Mouse (Mus musculus) R1 (cell line): ENCODE results near the gene Cenpa.
"Not testable (repeated sequence)": the region's sequence is repeated elsewhere in the genome, so short reads cannot be mapped to it uniquely, and the experiment has no call there.

Experiments used
- DNase-seq: peaks from one replicate; pipeline ENCODE4 v3.0.0-alpha.2; 2018; ENCODE audit warnings: low read depth, low spot score

Cenpa gene

GRCm38 (mm10) chr5:30646036-30646435 lies 20.5 kb upstream of the Cenpa start:
- no peak for DNase-seq

GRCm38 (mm10) chr5:30647396-30647795 lies 19.2 kb upstream of the Cenpa start:
- no peak for DNase-seq

DNA sequence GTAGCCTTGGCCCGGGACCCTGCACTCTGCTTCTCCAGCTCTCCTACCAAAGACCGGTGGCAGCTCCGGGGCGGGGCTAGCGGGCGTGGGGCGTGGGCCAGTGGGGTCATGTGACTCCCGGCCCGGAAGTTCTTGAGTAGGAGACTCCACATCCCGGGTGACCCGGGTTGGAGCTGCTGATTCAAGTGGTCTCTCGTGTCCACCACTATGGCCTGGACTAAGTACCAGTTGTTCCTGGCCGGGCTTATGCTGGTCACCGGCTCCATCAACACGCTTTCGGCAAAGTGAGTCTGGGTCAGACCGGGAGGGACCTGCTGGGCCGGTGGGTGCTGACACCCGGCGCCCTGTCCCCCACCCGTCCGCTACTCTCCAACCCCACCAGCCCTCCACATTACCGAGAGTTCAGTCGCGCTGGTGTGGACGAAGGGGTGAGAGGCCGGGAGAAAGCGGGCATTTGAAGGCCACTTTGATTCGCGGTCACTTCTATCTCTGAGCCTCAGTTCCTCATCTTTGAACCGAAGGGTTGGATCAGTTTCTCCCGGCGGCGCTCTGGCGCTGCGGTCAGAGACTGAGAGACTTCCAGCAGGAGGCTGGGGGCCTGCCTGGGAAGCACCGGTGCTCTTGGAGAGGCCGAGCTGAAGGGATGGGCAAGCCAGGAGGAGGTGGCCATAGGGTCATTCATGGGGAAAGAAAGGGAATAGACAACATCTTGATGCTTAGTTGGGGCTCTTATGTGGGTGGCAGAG lies 18.6 kb upstream of the Cenpa start, which contains the start of gene Slc35f6:
TSS of gene Slc35f6 (plus strand) at position 119 of the 746 bp plus-strand sequence.
- peak; percentile 83 for DNase-seq

DNA sequence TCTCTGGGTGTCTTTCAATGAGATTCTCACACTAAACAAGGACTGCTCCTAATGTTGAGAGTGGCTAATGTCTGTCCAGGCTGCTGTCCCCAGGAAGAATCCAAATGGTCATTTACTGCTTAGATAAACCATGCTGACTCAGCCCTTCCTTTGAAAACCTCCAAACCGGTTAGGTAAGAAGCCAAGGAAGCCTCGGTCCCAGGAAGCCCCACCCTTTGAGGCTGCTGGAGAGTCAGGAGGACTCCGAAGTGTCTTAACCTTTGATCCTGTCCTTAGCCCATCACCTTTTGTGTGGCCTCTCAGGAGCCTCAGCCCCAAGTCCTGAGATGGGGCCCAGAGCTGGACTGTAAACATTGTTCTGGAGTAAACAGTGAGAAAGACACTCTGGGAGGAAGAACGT lies 17.0 kb upstream of the Cenpa start:
- DNase-seq: no peak

DNA sequence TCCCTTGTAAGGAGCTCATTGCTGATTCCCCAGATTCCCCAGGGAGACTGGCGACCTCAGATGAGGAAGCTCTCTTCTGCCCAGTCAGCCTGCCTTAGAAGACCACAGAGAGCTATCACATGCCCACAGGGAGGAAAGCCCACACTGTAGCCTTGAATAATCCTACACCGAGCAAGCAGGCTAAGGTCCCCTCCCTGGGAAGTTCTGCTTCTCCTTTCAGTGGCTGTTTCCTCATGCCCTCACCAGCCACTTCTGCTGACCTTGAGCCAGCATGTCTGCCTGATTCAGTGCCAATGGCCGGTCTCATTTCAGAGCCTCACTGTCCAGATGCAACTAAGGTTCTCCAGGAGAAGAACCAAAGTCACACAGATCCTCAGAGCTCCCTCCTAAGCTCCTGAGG lies 15.8 kb upstream of the Cenpa start:
- DNase-seq: no peak

- DNase-seq: no peak
Measured at GRCm38 (mm10) chr5:30651554-30651953, 15.0 kb upstream of the Cenpa start.

DNA sequence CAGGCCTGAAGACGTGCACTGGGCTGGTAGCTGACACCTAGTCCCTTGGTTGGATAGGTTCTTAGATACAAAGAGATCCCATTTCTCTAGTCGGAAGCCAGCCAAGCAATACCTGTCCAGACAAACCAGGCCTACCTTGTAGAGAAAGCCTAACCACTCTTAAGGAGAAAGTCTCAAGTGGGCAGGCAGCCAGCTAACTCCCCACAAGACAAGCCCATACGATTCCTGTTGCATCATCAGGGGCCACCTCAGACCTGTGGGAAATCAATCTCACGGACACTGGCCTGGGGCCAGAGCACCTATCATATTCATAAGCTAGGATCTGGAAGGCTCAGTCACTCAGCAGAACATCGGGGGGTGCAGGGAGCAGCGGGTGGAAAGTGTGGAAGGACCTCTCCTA lies 13.3 kb upstream of the Cenpa start:
- DNase-seq: no peak

- no peak for DNase-seq
Measured at GRCm38 (mm10) chr5:30655042-30655441, 11.5 kb upstream of the Cenpa start.

GRCm38 (mm10) chr5:30655526-30656195 lies 10.9 kb upstream of the Cenpa start:
- no peak for DNase-seq

DNA sequence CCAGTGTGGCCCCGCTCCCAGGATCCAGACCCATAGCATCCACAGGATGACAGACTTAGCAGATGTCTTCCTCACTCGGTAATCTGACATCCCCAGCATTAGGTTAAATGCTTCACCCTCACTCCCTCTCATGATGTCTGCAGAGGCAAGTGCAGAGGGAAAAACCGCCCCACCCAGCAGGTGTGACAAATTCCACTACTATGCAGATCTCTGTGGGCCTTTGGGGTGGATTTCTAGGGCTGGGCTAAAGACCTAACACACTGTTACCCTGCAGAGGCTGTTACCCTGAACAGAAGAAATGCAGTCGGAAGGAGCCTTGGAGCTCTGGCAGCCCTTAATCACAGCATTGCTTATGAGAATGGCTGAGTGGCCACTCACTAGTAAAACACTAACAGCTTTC lies 7.5 kb upstream of the Cenpa start:
- DNase-seq: peak; percentile 67

GRCm38 (mm10) chr5:30660278-30660677 lies 6.3 kb upstream of the Cenpa start:
- peak; percentile 89 for DNase-seq

- DNase-seq: peak; percentile 43
Measured at GRCm38 (mm10) chr5:30660813-30661212, 5.8 kb upstream of the Cenpa start.

GRCm38 (mm10) chr5:30665360-30665759 lies 1.2 kb upstream of the Cenpa start:
- no peak for DNase-seq

GRCm38 (mm10) chr5:30665968-30666367 lies 609 bp upstream of the Cenpa start:
- DNase-seq: no peak

DNA sequence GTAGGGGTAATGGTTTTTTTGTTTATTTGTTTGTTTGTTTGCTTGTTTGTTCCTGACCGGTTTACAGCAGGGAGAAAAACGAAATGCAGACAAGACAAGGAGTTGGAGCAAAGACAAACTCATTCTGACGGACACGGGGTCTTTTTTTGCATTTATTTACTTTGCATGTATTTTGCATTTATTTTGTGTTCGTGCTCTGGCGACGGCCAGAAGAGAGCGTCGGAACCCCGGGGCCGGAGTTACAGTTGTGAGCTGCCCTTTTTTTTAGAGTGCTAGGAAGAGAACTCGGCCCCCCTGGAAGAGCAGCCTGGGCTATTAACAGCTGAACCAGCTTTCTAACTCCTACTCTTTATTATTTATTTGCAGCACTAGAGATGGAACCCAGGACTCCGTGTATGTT lies 638 bp downstream of the Cenpa start:
- DNase-seq: no peak

DNA sequence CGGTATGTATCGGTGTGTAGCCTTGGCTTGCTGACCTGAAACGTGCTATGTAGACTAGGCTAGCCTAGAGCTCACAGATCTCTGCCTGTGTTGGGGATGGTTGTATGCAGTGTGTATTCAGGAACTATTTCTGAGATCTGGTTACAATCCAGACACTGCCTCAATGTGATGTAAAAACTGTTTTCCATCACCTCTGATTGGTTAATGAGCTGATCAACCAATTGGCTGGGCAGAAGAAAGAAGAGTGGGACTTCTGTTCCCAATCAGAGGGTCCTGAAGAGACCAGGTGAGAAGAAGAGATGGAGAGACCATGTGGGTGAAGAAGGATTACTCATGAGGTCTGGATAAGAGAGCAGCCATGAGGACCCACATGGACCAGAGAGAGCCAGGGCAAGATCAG lies 1.1 kb downstream of the Cenpa start:
- no peak for DNase-seq

DNA sequence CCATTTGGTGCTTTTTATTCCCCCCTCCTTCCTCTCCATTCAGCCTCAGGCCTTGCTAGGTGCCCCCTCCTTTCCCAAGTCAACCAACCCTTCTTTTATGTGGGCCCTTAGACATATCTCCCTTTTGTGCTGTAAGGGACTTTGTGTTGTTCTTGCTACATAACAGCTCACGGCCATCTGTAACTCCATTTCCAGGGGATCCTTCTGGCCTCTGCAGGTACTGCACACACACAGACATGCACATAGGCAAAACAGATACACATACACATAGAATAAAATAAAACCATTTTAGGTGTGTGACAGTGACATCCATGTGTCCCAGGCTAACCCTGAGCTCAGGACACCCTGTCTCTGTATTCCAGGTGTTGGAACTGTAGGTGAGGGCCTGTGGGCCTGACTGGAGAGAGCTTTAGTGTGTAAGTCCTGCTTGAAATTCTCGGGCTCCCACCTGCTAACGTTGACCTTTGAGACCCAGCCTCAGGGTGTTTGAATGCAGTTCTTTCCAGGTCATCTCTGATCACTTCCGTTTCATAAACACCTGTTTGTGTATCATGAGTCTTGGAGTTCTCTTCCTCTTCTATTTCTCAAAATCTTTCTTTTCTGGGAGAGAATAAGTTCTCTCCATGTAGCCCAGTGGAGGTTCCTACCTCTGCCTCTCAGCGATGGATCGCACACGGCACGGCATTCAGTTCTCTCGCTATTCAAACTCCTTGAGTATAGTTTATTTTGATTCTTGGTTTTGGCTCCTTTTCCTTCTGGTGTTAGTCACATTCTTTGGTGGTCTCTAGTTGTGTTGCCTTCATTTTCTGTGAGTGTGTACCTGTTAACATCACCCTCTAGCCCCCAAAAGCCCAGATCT lies 2.3 kb downstream of the Cenpa start:
- DNase-seq: peak; percentile 50

DNA sequence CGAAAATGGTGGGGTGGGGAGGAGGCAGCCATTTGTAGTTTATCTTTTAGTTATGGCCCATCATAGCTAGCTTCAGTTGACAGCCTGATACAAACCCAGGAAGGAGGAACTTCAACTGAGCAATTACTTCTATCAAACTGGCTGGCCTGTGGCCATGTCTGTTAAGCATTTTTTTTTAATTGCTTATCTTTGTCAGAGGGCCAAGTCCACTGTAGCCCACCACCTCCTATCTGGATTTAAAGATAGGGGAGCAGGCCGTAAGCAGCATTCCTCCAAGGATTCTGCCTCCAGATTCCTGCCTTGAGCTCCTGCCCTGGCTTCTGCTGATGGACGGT lies 2.9 kb downstream of the Cenpa start:
- no peak for DNase-seq

GRCm38 (mm10) chr5:30670091-30670490 lies 3.5 kb downstream of the Cenpa start:
- no peak for DNase-seq

DNA sequence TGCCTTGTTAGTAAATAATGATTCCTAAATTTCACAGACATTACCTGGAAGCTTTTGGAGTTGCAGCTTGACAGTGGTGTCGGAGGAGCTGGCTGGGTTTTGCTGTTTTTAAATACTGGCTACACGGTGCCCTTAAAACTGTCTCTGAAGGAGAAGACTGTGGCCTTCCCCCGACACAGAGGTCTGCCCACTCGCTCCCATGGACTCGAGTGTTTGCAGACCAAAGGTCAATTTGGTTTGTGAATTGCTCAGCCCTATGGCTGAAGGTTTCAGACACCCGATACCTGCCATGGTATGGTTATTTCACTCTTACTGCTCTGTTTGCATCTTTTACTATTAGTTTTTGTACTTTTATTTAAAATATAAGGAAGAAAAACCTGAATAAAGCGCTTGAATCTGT lies 7.4 kb downstream of the Cenpa start:
- no peak for DNase-seq

DNA sequence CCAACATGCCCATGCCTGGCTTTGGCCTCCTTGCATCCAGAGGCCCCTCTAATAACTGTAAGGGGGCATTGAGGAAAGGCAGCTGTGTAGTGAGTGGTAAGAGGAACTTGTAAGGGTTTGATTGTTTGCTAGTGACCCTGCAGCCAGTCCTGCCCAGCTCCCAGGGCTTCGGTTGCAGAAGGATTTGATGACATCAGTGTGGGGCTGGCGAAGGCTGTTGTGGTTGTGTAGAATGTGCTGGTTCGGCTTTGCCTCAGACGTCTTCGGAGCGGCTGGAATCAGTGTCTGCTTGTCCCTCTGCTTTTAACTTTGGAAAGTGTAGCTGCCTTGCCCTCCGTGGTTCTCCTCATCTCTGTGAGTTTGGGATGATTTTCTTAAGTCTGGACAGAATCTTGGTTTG lies 10.2 kb downstream of the Cenpa start:
- no peak for DNase-seq

- not testable (repeated sequence) for DNase-seq
Measured at GRCm38 (mm10) chr5:30678069-30678468, 11.5 kb downstream of the Cenpa start.
